Mouse (Mus musculus) CH12F3 (cell line): Measurements from ENCODE around the gene Mfsd14a.

ENCODE experiments used
- in situ Hi-C: fragments of 300-500 bp; cut with MboI; formaldehyde crosslinking; loops from 2 replicates; pipeline ENCODE4 v1.14.3; 2020; ENCODE audit warnings: low sequenced_read_pairs

The Mfsd14a gene

GRCm38 (mm10) chr3:116653278-116653945 is 9.1 kb downstream of the Mfsd14a start:
- in situ Hi-C loops = no loop called here

GRCm38 (mm10) chr3:116652033-116652446 is 10.4 kb downstream of the Mfsd14a start:
- in situ Hi-C loops = no loop called here

GRCm38 (mm10) chr3:116650698-116651097 is 11.8 kb downstream of the Mfsd14a start:
- in situ Hi-C loops = no loop called here

GRCm38 (mm10) chr3:116648805-116649204 is 13.7 kb downstream of the Mfsd14a start:
- in situ Hi-C loops = no loop called here

GRCm38 (mm10) chr3:116646387-116646786 is 16.1 kb downstream of the Mfsd14a start:
- in situ Hi-C loops = no loop called here

- in situ Hi-C loops = no loop called here
These were observed 20.1 kb downstream of the Mfsd14a start for GRCm38 (mm10) chr3:116642373-116642772.

- in situ Hi-C loops = no loop called here
These were observed 20.6 kb downstream of the Mfsd14a start for GRCm38 (mm10) chr3:116641811-116642371.

- in situ Hi-C loops = no loop called here
These were observed 22.5 kb downstream of the Mfsd14a start for GRCm38 (mm10) chr3:116640024-116640423.

- in situ Hi-C loops = no loop called here
These were observed 23.9 kb downstream of the Mfsd14a start for GRCm38 (mm10) chr3:116638572-116638971.

- in situ Hi-C loops = no loop called here
These were observed 24.6 kb downstream of the Mfsd14a start for GRCm38 (mm10) chr3:116637693-116638476.

GRCm38 (mm10) chr3:116635799-116636198 is 26.7 kb downstream of the Mfsd14a start:
- in situ Hi-C loops = no loop called here

GRCm38 (mm10) chr3:116634853-116635252 is 27.6 kb downstream of the Mfsd14a start:
- in situ Hi-C loops = no loop called here

GRCm38 (mm10) chr3:116634091-116634490 is 28.4 kb downstream of the Mfsd14a start:
- in situ Hi-C loops = no loop called here

GRCm38 (mm10) chr3:116632971-116633370 is 29.5 kb downstream of the Mfsd14a start:
- in situ Hi-C loops = no loop called here

- in situ Hi-C loops = no loop called here
These were observed 31.0 kb downstream of the Mfsd14a start for GRCm38 (mm10) chr3:116631459-116631858.

GRCm38 (mm10) chr3:116622641-116623040 is 39.8 kb downstream of the Mfsd14a start:
- in situ Hi-C loops = no loop called here

GRCm38 (mm10) chr3:116620636-116621370 is 41.7 kb downstream of the Mfsd14a start:
- in situ Hi-C loops = no loop called here

- in situ Hi-C loops = no loop called here
These were observed 43.6 kb downstream of the Mfsd14a start for GRCm38 (mm10) chr3:116618855-116619254.

- in situ Hi-C loops = no loop called here
These were observed 47.0 kb downstream of the Mfsd14a start for GRCm38 (mm10) chr3:116615318-116616068.

- in situ Hi-C loops = no loop called here
These were observed 48.1 kb downstream of the Mfsd14a start, which contains the start of gene Trmt13 for GRCm38 (mm10) chr3:116614295-116614892. Gene Trmt13, minus strand, starts transcription at chr3:116614587.
